Comparison of ENCODE assay signal across 8 mouse cellular contexts in the genomic region with DNA sequence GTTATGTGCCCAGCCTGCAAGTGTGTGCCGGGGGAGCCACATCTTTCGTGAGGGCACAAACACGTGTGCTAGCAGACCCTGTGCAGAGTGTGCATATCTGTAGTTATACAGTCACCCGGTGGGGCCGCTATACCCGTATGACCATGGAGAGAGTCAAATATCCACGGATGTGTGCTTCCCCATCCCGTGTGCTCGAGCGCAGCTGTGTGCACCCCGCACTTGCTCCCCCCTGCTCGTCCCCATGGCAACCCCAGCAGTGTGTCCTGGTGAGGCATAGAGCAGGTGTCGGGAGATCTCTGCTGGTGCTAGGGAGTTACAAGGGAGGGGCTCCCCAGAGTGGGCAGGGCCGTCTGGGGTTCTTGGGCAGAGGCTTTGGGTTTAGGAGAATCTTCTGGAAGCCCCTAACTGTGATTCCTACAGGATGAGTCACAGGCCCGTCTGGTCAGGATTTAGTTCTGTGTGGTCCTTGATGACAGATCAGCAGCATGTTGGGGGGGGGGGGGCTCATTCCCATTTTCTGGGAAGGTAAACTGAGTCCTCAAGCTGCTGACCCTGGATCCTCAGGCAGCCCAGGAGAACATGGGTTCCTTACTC. TPM values are rescaled to one million over a fixed set of nuclear protein-coding genes. Genes with fewer than 3 reads are reported as not detected.
DNase-seq lines count a peak whose midpoint lies in the region; ATAC-seq and TF ChIP-seq lines count a peak whose summit lies in the region.

No protein-coding gene starts in this region.

- no peaks in the 10 kb centered on the region for H3K36me3 ChIP-seq in intestine, embryonic 15.5 days

- H3K4me3 ChIP-seq in intestine, embryonic 15.5 days (replicated peaks) = no peak overlapping the region
- H3K4me3 ChIP-seq in olfactory bulb, adult 2 months (ENCODE audit: insufficient read depth, low read depth, low read length) = no peak overlapping the region

- no peak for TF ChIP-seq POLR2A in olfactory bulb, adult 2 months (IDR thresholded peaks at IDR 0.05; ENCODE audit: insufficient read depth, low read depth, low read length)

- no peak overlapping the region for H3K27ac ChIP-seq in intestine, embryonic 15.5 days
- peak overlapping the region; percentile 57 for H3K27ac ChIP-seq in olfactory bulb, adult 2 months (ENCODE audit: insufficient read depth, low read depth, low read length)

- TF ChIP-seq CTCF in olfactory bulb, adult 2 months (IDR thresholded peaks at IDR 0.05; ENCODE audit: insufficient read depth, low read depth, low read length) = no peak

- H3K9ac ChIP-seq in intestine, embryonic 15.5 days = no peak overlapping the region

- peak; percentile 27 for DNase-seq in layer of hippocampus, adult 9-11 months
- no peak for DNase-seq in layer of hippocampus, postnatal 25 days (ENCODE audit: extremely low spot score in 1 of 2, low spot score in 1 of 2)
- DNase-seq in cerebellum, postnatal 14 days = no peak
- DNase-seq in B cell, adult 2 months = no peak
- no peak for DNase-seq in heart, postnatal 4 days

- ATAC-seq in common myeloid progenitor, adult 5-6 weeks (replicated peaks; ENCODE audit: low read depth, poor library complexity, severe bottlenecking) = 0 out of 2 replicates have a peak, but pooled peaks have one; percentile 21
- ATAC-seq in intestine, embryonic 15.5 days = peak; percentile 30

- H3K4me1 ChIP-seq in intestine, embryonic 15.5 days (replicated peaks) = peaks cover 26% of the 10 kb centered on the region
- peaks cover 57% of the 10 kb centered on the region for H3K4me1 ChIP-seq in olfactory bulb, adult 2 months (ENCODE audit: control insufficient read depth, insufficient read depth, low read length)

- H3K27me3 ChIP-seq in intestine, embryonic 15.5 days (replicated peaks) = 0 out of 2 replicates have a peak, but pooled peaks cover 6% of the 10 kb centered on the region

- WGBS in intestine, embryonic 15.5 days = 31% methylated on average over 15 of the region's 15 CpGs
- 13% methylated on average over 15 of the region's 15 CpGs for WGBS in olfactory bulb, adult 2 months

- H3K4me2 ChIP-seq in intestine, embryonic 15.5 days (replicated peaks) = no peak overlapping the region

- H3K9me3 ChIP-seq in intestine, embryonic 15.5 days = no peaks in the 10 kb centered on the region

RNA-seq across cellular contexts. Expression of gene Elfn1, which starts 24.3 kb away (rescaled TPM):
- total RNA-seq in layer of hippocampus, postnatal 25 days (2021) = 10 to 100 TPM; 27.4 to 29.4 TPM
- not detected in 2 replicates for total RNA-seq in common myeloid progenitor, adult 5-6 weeks (2017)
- 0.19 and 0.20 TPM in 2 replicates for polyA plus RNA-seq in intestine, embryonic 15.5 days (2015; fragmentation: Nextera tagmentation; extraction: Ambion mirVana)
- not detected in 2 replicates for polyA plus RNA-seq in olfactory bulb, adult 2 months (2012; ENCODE audit: insufficient read depth, insufficient read length, low replicate concordance, missing spikeins)
- under 1 TPM; 0.65 to 0.81 TPM for total RNA-seq in heart, postnatal 4 days (2021)

Comparison
In these comparisons a context has a peak if more than half of its experiments do, and no peak if none do; other contexts are left out.
1. RNA of gene Elfn1, which starts 24.3 kb away (total RNA-seq): 27.4 to 29.4 TPM in layer of hippocampus, postnatal 25 days; 0.65 to 0.81 TPM in heart, postnatal 4 days and not detected in common myeloid progenitor, adult 5-6 weeks; every median in the first group is over 10 times any median in the second.